Mouse (Mus musculus) v-Abl transformed pro-B cells (cell line): ENCODE measurements at regions not wholly inside any gene's neighbourhood (a gene's known extent, or its start where the extent isn't known, plus 50 kb on each side); places are given as distances from the start of the nearest gene placed in this dataset.

Experiments
- in situ Hi-C, 2 experiments: fragments of 400-800 bp; cut with MboI; formaldehyde crosslinking; loops; one replicate each; pipeline ENCODE4 v1.15.1; 2025; ENCODE audit not compliant: unreplicated experiment in 2 of 2

DNA sequence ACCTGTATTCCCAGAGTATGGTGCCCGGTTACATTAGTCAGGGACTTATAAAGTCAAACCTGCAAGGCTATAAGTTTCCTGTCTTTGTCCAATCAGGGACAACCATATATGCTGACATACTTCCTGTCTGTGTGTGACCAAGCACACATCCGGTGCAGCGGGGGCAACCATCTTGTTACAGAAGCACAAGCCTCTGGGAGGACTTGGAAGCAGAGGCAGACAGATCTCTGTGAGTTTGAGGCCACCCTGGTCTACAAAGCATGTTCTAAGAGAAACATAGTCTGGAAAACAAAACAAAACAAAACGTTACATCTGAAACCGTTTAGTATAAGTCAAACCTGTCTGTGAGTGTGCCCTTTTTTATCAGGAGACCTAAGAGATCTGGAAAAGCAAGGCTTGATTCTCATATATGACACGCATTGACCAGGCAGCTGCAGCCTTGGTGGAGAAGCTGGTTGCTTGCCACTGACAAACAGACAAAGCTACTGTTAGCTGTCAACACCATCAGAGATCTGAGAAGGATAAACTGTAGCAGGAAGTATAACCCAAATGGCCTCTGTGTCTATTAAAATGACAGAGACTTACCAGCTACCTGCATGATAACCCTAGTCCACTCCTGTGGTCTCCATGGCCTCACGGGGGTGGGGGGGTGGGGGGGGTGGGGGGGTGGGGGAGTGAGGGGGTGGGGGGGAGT, 72.6 kb upstream of the Bmp2k start:
- in situ Hi-C loops = loop anchor here (25.0 kb wide), 3 partner anchors 462 to 1262 kb away; partner anchors contain the start of gene Naa11 (in 1 of the 2)

DNA sequence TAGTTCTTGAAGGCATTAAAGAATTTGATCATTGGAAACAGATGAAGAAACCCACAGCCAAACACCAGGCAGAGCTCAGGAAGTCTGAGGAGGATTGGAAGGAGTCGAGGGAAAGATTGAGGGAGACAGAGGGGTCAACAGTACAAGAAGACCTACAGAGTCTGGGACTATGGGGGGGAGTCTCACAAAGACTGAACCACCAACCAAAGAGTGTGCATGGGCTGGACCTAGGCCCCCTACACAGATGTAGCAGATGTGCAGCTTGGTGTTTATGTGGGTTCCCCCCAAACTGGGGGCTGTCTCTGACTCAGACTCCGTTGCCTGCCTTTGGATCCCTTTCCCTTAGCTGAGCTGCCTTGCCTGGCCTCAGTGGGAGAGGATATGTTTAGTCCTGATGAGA, 71.5 kb upstream of the Bmp2k start:
- in situ Hi-C loops = no loop called here

DNA sequence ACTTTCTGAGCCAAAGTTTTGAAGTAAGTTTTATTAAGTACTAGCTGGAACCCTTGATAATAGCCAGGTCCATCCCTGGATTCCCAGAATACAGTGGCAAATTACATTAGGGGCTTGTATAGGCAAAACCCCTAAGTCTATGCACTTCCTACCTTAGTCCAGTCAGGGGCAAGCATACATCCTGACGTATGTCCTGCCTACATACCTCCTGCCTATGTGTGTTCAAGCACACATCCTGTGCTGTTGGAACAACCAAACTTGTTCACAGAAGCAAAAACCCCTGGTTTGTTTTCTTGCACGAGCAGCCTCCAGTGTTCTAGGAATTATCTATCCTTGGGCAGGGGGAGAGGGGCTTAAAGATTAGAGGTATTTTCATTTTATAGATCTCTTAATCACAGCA, 66.4 kb upstream of the Bmp2k start:
- in situ Hi-C loops = loop anchor here in 1 of 2 experiments (5.0 kb wide), 1 partner anchor 56 kb away; no protein-coding TSS in a partner anchor

DNA sequence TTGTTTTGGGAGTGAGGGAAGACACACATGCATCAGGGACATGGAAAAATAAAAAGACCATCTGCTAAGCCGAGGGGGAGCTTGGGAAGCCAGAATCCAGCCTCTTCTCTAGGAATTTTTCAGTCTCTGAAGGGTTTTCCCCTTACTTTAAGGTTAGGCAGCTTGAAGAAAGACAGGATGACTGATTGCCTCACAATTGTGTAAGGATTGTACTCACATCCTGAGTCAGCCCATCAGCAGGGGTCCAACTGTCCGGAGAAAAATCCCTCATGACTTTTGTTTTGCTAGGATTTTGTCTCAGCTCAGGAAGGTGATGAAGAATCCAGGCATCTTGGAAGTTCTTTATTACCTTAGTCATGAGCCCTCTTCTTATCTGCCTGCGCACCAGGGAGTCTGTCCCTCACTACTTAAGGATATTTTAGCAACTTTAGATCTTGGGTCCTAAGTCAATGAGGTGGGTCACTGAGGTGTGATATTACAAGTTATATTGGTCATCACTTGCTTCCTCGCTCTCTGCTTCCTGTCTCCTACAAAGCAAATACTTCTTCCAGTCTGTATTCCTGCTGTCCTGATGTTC, 65.8 kb upstream of the Bmp2k start:
- in situ Hi-C loops = loop anchor here in 1 of 2 experiments (5.0 kb wide), 1 partner anchor 56 kb away; no protein-coding TSS in a partner anchor

DNA sequence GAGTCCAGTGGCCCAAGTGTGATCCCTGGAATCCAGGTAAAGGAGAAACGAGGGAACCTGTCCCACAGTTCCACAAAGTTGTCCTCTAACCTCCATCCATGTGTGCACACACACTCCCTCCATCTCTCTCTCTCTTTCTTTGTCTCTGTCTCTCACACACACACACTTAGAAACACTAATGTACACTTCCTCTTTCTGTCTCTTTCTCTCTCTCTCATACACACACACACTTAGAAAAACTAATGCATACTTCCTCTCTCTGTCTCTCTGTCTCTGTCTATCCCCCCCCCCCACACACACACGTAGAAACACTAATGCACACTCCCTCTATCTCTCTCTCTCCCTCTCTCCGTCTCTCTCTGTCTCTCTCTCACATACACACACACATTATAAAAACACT, 61.2 kb upstream of the Bmp2k start:
- in situ Hi-C loops = no loop called here

DNA sequence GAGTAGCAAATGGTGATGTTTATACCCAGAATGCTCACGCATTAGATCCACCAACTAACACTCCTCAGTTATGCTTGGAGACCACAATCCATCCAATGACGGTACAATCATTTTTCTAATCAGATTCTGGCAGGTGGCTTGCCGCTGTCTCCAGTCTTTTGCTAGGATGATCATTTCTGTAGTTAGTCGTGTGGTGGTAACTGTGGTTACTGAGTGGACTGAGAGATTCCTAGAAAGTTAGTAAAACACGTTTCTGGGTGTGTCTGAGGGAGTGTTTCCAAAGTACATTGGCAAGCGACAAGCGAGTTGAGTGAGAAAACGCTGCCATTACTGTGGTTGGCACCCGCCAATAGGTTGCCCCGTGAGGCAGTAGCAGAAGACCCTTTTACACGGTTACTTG, 58.8 kb upstream of the Bmp2k start:
- in situ Hi-C loops = no loop called here

DNA sequence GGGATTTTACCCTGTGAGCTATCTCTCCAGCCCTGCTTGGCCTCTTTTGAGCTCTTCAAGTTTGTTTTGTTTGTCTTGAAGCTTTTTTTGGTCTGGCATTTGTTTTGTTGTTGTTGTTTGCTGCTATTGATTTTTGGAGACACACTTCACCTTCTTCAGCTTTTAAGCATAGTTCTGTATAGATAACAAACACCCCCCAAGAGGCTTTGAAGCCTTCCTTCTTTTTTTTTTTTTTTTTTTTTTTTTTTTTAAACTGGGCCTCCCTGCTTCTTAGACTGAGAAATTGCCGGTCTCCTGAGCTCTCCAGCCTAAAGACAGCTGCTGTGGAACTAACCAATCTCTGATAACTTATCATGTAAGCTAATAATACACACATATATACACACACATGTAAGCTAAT, 58.2 kb upstream of the Bmp2k start:
- in situ Hi-C loops = no loop called here

DNA sequence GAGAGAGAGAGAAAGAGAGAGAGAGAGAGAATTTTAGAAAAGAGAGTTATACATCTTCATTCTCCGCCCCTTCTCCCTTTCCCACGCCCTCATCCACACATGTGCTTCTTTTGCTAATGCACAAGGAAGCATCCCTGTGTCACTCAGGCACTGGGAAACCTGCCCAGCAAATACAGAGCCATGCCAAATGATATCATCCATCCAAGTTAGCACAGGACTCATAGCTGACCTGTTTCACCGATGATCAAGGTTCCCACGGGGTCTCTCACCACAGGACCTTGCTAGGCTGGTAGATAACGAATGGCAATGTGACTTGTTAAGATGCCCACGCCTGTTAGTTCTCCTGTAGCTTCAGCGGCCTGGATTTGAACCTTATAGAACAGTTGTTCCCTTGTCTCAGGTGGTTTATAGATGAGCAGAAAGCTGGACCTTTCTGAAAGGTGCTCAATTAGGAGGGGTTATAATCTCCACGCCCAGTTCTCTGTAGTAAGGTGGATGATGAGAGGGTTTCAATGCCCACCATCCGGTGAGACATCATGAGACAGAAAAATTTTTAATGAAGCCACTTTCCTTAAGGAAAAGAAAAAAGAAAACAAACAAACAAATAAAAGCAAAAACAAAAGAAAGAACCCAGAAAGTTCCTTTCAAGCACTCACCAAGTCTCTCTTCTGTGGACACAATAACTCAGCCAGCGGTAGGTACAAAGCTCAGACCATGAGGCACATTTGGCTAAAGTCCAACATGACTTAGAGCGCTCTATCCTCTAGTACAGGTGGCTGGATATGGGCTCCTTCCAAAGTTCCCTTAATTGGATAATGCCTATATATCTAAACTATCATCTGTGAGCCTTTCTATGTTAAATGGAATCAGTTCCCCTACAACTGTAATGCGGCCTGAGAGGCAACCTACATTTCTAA, 57.1 kb upstream of the Bmp2k start:
- in situ Hi-C loops = no loop called here

DNA sequence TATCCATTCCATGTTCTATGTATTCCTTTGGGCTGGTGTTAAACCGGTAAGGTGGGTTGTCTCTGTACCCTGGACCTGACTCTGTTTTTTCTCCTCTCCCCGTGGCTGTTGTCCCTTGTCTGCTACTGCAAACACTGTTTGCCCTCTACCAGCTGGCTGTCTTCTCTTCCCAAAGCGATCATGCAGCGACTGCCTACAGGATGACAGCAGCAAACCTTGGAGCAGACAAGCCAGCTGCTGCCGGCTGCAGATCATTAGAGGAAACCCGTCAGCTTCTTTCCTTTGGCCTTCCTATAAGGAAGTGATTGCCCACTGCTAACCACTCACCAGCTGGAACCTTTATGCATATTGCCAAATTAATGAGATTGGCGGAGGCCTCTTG, 56.4 kb upstream of the Bmp2k start:
- in situ Hi-C loops = no loop called here

DNA sequence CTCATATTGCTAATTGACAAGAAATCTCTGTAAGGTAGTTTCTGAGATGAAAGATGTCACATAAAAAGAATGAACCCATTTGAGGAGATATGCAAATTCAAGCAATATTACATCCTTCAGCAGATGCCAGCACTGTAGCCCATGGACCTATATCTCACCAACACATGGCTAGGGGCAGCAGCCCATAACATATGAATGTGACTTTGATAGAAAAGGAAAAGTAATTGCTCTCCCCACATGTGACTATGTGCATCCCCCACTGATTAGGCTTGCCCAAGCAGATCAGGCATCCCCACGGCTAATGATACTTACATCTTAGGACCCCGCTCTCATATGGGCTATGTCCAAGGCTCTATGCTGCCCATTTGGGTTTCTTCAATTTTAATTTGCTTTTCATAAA, 56.0 kb upstream of the Bmp2k start:
- in situ Hi-C loops = no loop called here
